Mouse (Mus musculus): ENCODE results near the gene Olfr520. TPM values are rescaled to one million over a fixed set of nuclear protein-coding genes. Genes with fewer than 3 reads are reported as not detected.
"Not testable (repeated sequence)": the region's sequence is repeated elsewhere in the genome, so short reads cannot be mapped to it uniquely, and the experiment has no call there.

The Olfr520 gene
- total RNA-seq (2014; rRNA removed) (not detected in 2 replicates), polyA plus RNA-seq (2015; fragmentation: Nextera tagmentation; extraction: Ambion mirVana) (not detected in 2 replicates)

DNA sequence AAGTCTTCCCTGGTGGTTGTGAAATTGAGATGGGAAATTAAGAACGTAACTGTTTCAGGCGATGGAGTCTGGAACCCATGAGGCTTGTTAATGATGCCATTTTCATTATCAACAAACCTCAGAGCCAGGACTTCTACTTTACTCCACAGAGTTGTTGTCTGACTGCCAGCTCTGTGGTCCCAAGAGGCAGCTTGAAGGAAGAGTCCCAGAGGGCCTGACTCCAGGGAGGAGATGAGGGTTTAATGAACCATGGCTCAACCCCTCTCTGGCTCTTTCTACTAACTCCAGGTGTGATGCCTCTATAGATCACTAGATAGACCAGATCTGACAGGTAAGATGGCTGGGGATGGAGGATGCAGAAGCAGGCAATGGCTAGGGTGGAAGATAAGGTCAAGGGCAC lies at the start of gene Olfr520:
Gene Olfr520, plus strand, starts transcription at position 301 of the 400 bp plus-strand sequence.
- Histone ChIP-seq H3K4me1 (ENCODE audit: insufficient read depth) (no peaks in the 10 kb centered on the region), H3K4me2 (ENCODE audit: low read depth) (no peak within 1 kb of the TSS), H3K27me3 (ENCODE audit: insufficient read depth, low read length) (no peaks in the 10 kb centered on the region), H3K36me3 (ENCODE audit: insufficient read depth) (no peaks in the 10 kb centered on the region), H3K9ac (no peak within 1 kb of the TSS), H3K9me3 (ENCODE audit: low read length) (0 out of 2 replicates have a peak, but pooled peaks cover 7% of the 10 kb centered on the region), H3K4me3 (ENCODE audit: low read depth, low read length) (no peak within 1 kb of the TSS), H3K27ac (ENCODE audit: low read depth, low read length) (no peak within 1 kb of the TSS)
- DNase-seq: no peak
- ATAC-seq: no peak
- 94% methylated on average over 2 of the region's 2 CpGs for WGBS
- no peak for TF ChIP-seq CTCF (IDR thresholded peaks at IDR 0.05; ENCODE audit: low read depth)

GRCm38 (mm10) chr7:99680771-99681170 lies 49.3 kb upstream of the Olfr520 start:
- no peak for ATAC-seq

DNA sequence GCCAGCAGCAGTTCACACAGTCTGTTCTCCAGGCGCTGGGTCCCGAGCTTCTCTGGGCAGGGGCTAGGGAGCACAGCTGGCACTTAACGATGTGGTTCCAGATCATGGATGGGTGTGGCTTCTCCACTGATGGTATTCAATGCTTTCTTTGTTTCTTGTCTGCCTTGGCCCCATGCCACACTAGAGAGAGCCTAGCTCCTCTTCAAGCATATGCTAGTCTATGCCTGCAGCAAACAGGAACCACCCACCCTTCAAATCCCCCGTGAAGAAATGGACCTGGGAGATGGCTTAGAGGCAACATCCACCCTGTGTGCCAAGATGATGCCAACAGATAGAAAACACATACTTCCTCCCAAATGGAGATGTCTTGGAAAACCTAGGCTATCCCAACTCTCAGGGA lies 46.0 kb upstream of the Olfr520 start:
- Histone ChIP-seq H3K4me3 (ENCODE audit: low read depth, low read length) (no peak overlapping the region), H3K27ac (ENCODE audit: low read depth, low read length) (no peak overlapping the region), H3K4me2 (ENCODE audit: low read depth) (no peak overlapping the region), H3K4me1 (ENCODE audit: insufficient read depth) (no peaks in the 10 kb centered on the region), H3K9me3 (ENCODE audit: low read length) (no peaks in the 10 kb centered on the region), H3K27me3 (ENCODE audit: insufficient read depth, low read length) (no peaks in the 10 kb centered on the region), H3K9ac (no peak overlapping the region), H3K36me3 (ENCODE audit: insufficient read depth) (no peaks in the 10 kb centered on the region)
- no peak for DNase-seq
- WGBS: 41% methylated on average over 4 of the region's 4 CpGs
- no peak for TF ChIP-seq CTCF (IDR thresholded peaks at IDR 0.05; ENCODE audit: low read depth)
- no peak for ATAC-seq

More at GRCm38 (mm10) chr7:99680771-99681170, 49.3 kb upstream of the Olfr520 start:
- no peak overlapping the region for H3K9ac ChIP-seq
- no peak for TF ChIP-seq CTCF (IDR thresholded peaks at IDR 0.05; ENCODE audit: low read depth)
- H3K36me3 ChIP-seq (ENCODE audit: insufficient read depth): no peaks in the 10 kb centered on the region
- H3K27ac ChIP-seq (ENCODE audit: low read depth, low read length): no peak overlapping the region
- H3K4me2 ChIP-seq (ENCODE audit: low read depth): no peak overlapping the region
- no peak for DNase-seq
- 84% methylated on average over 5 of the region's 5 CpGs for WGBS
- no peaks in the 10 kb centered on the region for H3K27me3 ChIP-seq (ENCODE audit: insufficient read depth, low read length)
- H3K9me3 ChIP-seq (ENCODE audit: low read length): no peaks in the 10 kb centered on the region
- H3K4me3 ChIP-seq (ENCODE audit: low read depth, low read length): no peak overlapping the region
- no peaks in the 10 kb centered on the region for H3K4me1 ChIP-seq (ENCODE audit: insufficient read depth)

- Histone ChIP-seq H3K9me3 (ENCODE audit: low read length) (no peaks in the 10 kb centered on the region), H3K36me3 (ENCODE audit: insufficient read depth) (no peaks in the 10 kb centered on the region), H3K4me3 (ENCODE audit: low read depth, low read length) (no peak overlapping the region), H3K4me1 (ENCODE audit: insufficient read depth) (no peaks in the 10 kb centered on the region), H3K9ac (no peak overlapping the region), H3K27me3 (ENCODE audit: insufficient read depth, low read length) (no peaks in the 10 kb centered on the region), H3K27ac (ENCODE audit: low read depth, low read length) (no peak overlapping the region), H3K4me2 (ENCODE audit: low read depth) (no peak overlapping the region)
- 74% methylated on average over 7 of the region's 7 CpGs for WGBS
- TF ChIP-seq CTCF (IDR thresholded peaks at IDR 0.05; ENCODE audit: low read depth): no peak
- no peak for DNase-seq
- ATAC-seq: no peak
Observed at GRCm38 (mm10) chr7:99690819-99691218, 39.3 kb upstream of the Olfr520 start.

GRCm38 (mm10) chr7:99692396-99692795 lies 37.7 kb upstream of the Olfr520 start:
- no peak overlapping the region for H3K4me3 ChIP-seq (ENCODE audit: low read depth, low read length)
- no peaks in the 10 kb centered on the region for H3K4me1 ChIP-seq (ENCODE audit: insufficient read depth)
- H3K4me2 ChIP-seq (ENCODE audit: low read depth): no peak overlapping the region
- WGBS: 46% methylated on average over 3 of the region's 3 CpGs
- no peaks in the 10 kb centered on the region for H3K27me3 ChIP-seq (ENCODE audit: insufficient read depth, low read length)
- peak; percentile 38 for ATAC-seq
- no peak for TF ChIP-seq CTCF (IDR thresholded peaks at IDR 0.05; ENCODE audit: low read depth)
- no peak for DNase-seq
- no peaks in the 10 kb centered on the region for H3K9me3 ChIP-seq (ENCODE audit: low read length)
- H3K9ac ChIP-seq: no peak overlapping the region
- H3K27ac ChIP-seq (ENCODE audit: low read depth, low read length): no peak overlapping the region
- no peaks in the 10 kb centered on the region for H3K36me3 ChIP-seq (ENCODE audit: insufficient read depth)

DNA sequence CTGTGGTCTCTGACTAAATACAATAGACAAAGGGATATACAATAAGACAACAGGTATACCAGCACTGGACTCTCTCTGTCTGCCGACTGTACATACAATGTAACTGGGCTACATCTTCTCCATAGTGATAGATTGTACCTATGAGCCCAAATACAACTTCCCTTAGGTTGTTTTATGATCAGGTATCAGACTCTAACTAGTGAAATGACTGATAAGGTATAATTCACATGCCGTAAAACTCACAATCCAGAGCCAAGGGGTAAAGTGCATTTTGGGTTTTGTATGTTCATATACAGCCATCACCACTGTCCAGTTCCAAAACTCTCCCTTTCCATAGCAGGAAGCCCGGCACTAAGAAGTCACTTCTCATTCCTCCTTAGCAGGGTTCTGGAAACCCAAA lies 36.7 kb upstream of the Olfr520 start:
- WGBS: 95% methylated on average over 3 of the region's 3 CpGs
- H3K9me3 ChIP-seq (ENCODE audit: low read length): no peaks in the 10 kb centered on the region
- DNase-seq: no peak
- H3K9ac ChIP-seq: no peak overlapping the region
- no peak overlapping the region for H3K4me2 ChIP-seq (ENCODE audit: low read depth)
- no peaks in the 10 kb centered on the region for H3K27me3 ChIP-seq (ENCODE audit: insufficient read depth, low read length)
- H3K36me3 ChIP-seq (ENCODE audit: insufficient read depth): no peaks in the 10 kb centered on the region
- H3K4me1 ChIP-seq (ENCODE audit: insufficient read depth): no peaks in the 10 kb centered on the region
- H3K4me3 ChIP-seq (ENCODE audit: low read depth, low read length): no peak overlapping the region
- TF ChIP-seq CTCF (IDR thresholded peaks at IDR 0.05; ENCODE audit: low read depth): no peak
- no peak for ATAC-seq
- H3K27ac ChIP-seq (ENCODE audit: low read depth, low read length): no peak overlapping the region

DNA sequence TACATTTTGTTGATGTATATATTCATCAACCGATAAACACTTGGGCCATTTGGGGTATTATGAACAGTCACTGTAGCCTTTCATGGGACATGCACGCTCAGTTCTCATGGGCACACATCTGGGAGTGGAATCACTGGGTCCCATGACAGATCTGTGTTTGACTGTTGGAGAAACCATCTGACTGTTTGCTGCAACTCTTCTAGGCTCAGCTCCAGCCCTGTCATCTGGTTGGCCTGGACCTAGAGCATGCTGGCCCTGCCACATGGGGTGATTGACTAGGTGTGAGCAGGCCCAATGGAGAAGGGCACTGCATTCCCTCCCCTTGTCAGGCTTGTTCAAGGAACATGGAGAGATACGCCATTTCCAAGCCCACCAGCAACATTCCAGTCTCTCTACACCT lies 36.1 kb upstream of the Olfr520 start:
- ATAC-seq (no peak), DNase-seq (no peak)
- Histone ChIP-seq H3K36me3 (ENCODE audit: insufficient read depth) (no peaks in the 10 kb centered on the region), H3K4me2 (ENCODE audit: low read depth) (no peak overlapping the region), H3K27ac (ENCODE audit: low read depth, low read length) (no peak overlapping the region), H3K27me3 (ENCODE audit: insufficient read depth, low read length) (no peaks in the 10 kb centered on the region), H3K9me3 (ENCODE audit: low read length) (no peaks in the 10 kb centered on the region), H3K9ac (no peak overlapping the region), H3K4me3 (ENCODE audit: low read depth, low read length) (no peak overlapping the region), H3K4me1 (ENCODE audit: insufficient read depth) (no peaks in the 10 kb centered on the region)
- no peak for TF ChIP-seq CTCF (IDR thresholded peaks at IDR 0.05; ENCODE audit: low read depth)
- 90% methylated on average over 3 of the region's 3 CpGs for WGBS

DNA sequence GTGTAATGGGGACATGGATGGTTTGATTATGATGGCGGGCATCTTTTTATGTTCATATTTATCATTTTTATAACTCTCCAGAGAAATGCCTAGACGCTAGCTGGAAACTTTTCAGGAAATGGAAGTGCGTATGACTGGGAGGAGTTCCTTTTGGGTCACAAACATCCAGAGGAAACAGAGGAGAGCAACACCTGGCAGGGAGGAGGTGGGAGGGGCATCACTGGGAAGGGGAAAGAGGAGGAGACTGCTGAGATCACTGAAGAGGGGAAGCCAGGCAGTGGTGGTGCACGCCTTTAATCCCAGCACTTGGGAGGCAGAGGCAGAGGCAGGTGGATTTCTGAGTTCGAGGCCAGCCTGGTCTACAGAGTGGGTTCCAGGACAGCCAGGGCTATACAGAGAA lies 35.6 kb upstream of the Olfr520 start:
- H3K9ac ChIP-seq; H3K27me3 ChIP-seq (ENCODE audit: insufficient read depth, low read length); DNase-seq; ATAC-seq; H3K9me3 ChIP-seq (ENCODE audit: low read length); H3K36me3 ChIP-seq (ENCODE audit: insufficient read depth); H3K27ac ChIP-seq (ENCODE audit: low read depth, low read length); H3K4me1 ChIP-seq (ENCODE audit: insufficient read depth); H3K4me2 ChIP-seq (ENCODE audit: low read depth); H3K4me3 ChIP-seq (ENCODE audit: low read depth, low read length): not testable (repeated sequence)
- 85% methylated on average over 5 of the region's 5 CpGs for WGBS

All from forebrain, postnatal 0 days (tissue).